In genomic region chr9:121830956-121831293, GRCm38 (mm10) we compare ENCODE assay signal across 9 mouse cellular contexts. TPM values are rescaled to one million over a fixed set of nuclear protein-coding genes. Genes with fewer than 3 reads are reported as not detected.
DNase-seq lines count a peak whose midpoint lies in the region; ATAC-seq and TF ChIP-seq lines count a peak whose summit lies in the region.
"Had no signal": no experiment of that assay in that cellular context is flagged by ENCODE, and none has a peak within 500 bp of the region (broad histone marks: within the 10 kb centered on the region; RNA-seq: fewer than 3 reads in every experiment).

No protein-coding gene starts in this region.

- H3K4me3 ChIP-seq in kidney, embryonic 16.5 days (ENCODE audit: low read length), result no peak overlapping the region
- no peak overlapping the region for H3K4me3 ChIP-seq in cerebellum, adult 2 months (replicated peaks; ENCODE audit: insufficient read depth, low read depth, low read length)
- H3K4me3 ChIP-seq in kidney, adult 2 months (ENCODE audit: insufficient read depth, low read depth, low read length), result no peak overlapping the region
- H3K4me3 ChIP-seq in limb, embryonic 11.5 days (ENCODE audit: low read depth, low read length), result no peak overlapping the region
- H3K4me3 ChIP-seq: embryonic facial prominence, embryonic 13.5 days had no signal

- no peak; the same call in 1 of the 2 replicates for ATAC-seq in kidney, embryonic 16.5 days (ENCODE audit: low FRiP score, low TSS enrichment)
- ATAC-seq in limb, embryonic 11.5 days (ENCODE audit: insufficient number of reproducible peaks, low FRiP score, low TSS enrichment, low read depth), result no peak

- peaks cover 8% of the 10 kb centered on the region; the same call in 1 of the 2 replicates for H3K9me3 ChIP-seq in kidney, embryonic 16.5 days (ENCODE audit: low read length)
- H3K9me3 ChIP-seq in limb, embryonic 11.5 days (ENCODE audit: control insufficient read depth, low read length), result no peaks in the 10 kb centered on the region
- H3K9me3 ChIP-seq: embryonic facial prominence, embryonic 13.5 days had no signal

- peak; percentile 66 for DNase-seq in kidney, adult 11 months
- peak; percentile 70 to 83 for DNase-seq in cerebellum, adult 2 months
- peak; percentile 64 to 82 for DNase-seq in frontal cortex, postnatal 14 days (ENCODE audit: low spot score in 2 of 2)
- DNase-seq in kidney, adult 2 months, result peak; percentile 80
- DNase-seq in limb, embryonic 11.5 days (ENCODE audit: low spot score), result peak; percentile 89
- DNase-seq in naive thymus-derived CD4-positive, alpha-beta T cell, adult 2 months (ENCODE audit: low read depth), result peak; percentile 86
- DNase-seq in spleen, postnatal 4 days (ENCODE audit: low spot score in 2 of 2), result peak; percentile 75 to 92

- no peaks in the 10 kb centered on the region for H3K27me3 ChIP-seq in kidney, embryonic 16.5 days (ENCODE audit: insufficient read depth, low read length)
- no peaks in the 10 kb centered on the region for H3K27me3 ChIP-seq in cerebellum, adult 2 months (ENCODE audit: control insufficient read depth, insufficient read depth, low read length)
- H3K27me3 ChIP-seq in kidney, adult 2 months (replicated peaks; ENCODE audit: control insufficient read depth, insufficient read depth, low read length), result no peaks in the 10 kb centered on the region
- no peaks in the 10 kb centered on the region for H3K27me3 ChIP-seq in limb, embryonic 11.5 days (ENCODE audit: control insufficient read depth, insufficient read depth, low read length)
- H3K27me3 ChIP-seq: embryonic facial prominence, embryonic 13.5 days had no signal

- no peak overlapping the region for H3K27ac ChIP-seq in kidney, embryonic 16.5 days (ENCODE audit: low read length)
- H3K27ac ChIP-seq in cerebellum, adult 2 months (ENCODE audit: insufficient read depth, low read length), result no peak overlapping the region
- no peak overlapping the region for H3K27ac ChIP-seq in kidney, adult 2 months (ENCODE audit: insufficient read depth, low read depth, low read length)
- no peak overlapping the region for H3K27ac ChIP-seq in limb, embryonic 11.5 days (replicated peaks; ENCODE audit: low read depth, low read length)
- H3K27ac ChIP-seq: embryonic facial prominence, embryonic 13.5 days had no signal

- 27% methylated on average over 6 of the region's 6 CpGs for WGBS in kidney, embryonic 16.5 days
- WGBS in cerebellum, adult 2 months, result 21% methylated on average over 6 of the region's 6 CpGs
- WGBS in kidney, adult 2 months, result 25% methylated on average over 6 of the region's 6 CpGs
- 33% methylated on average over 6 of the region's 6 CpGs for WGBS in limb, embryonic 11.5 days

- H3K9ac ChIP-seq in kidney, embryonic 16.5 days (replicated peaks; ENCODE audit: low read length), result no peak overlapping the region
- H3K9ac ChIP-seq in limb, embryonic 11.5 days (ENCODE audit: low read length), result no peak overlapping the region
- H3K9ac ChIP-seq: embryonic facial prominence, embryonic 13.5 days had no signal

- peak; percentile 74 for TF ChIP-seq CTCF in cerebellum, adult 2 months (IDR thresholded peaks at IDR 0.05; ENCODE audit: borderline replicate concordance, insufficient read depth, low read depth, low read length)
- peak; percentile 69 for TF ChIP-seq CTCF in kidney, adult 2 months (conservative IDR thresholded peaks at IDR 0.05; ENCODE audit: insufficient read depth, insufficient read length, low read depth, low read length)

- no peaks in the 10 kb centered on the region for H3K4me1 ChIP-seq in kidney, embryonic 16.5 days (ENCODE audit: insufficient read depth, low read length)
- H3K4me1 ChIP-seq in cerebellum, adult 2 months (ENCODE audit: control insufficient read depth, insufficient read depth, low read length), result no peaks in the 10 kb centered on the region
- no peaks in the 10 kb centered on the region for H3K4me1 ChIP-seq in kidney, adult 2 months (ENCODE audit: control insufficient read depth, insufficient read depth, low read length)
- H3K4me1 ChIP-seq in limb, embryonic 11.5 days (ENCODE audit: control insufficient read depth, insufficient read depth, low read length), result no peaks in the 10 kb centered on the region
- H3K4me1 ChIP-seq: embryonic facial prominence, embryonic 13.5 days had no signal

- H3K4me2 ChIP-seq in kidney, embryonic 16.5 days (replicated peaks; ENCODE audit: low read depth, low read length), result no peak overlapping the region
- H3K4me2 ChIP-seq in limb, embryonic 11.5 days (ENCODE audit: low read depth, severe bottlenecking), result no peak overlapping the region
- H3K4me2 ChIP-seq: embryonic facial prominence, embryonic 13.5 days had no signal

- no peaks in the 10 kb centered on the region for H3K36me3 ChIP-seq in kidney, embryonic 16.5 days (ENCODE audit: insufficient read depth, low read length)
- H3K36me3 ChIP-seq in kidney, adult 2 months (ENCODE audit: control insufficient read depth, insufficient read depth, low read length), result no peaks in the 10 kb centered on the region
- no peaks in the 10 kb centered on the region for H3K36me3 ChIP-seq in limb, embryonic 11.5 days (ENCODE audit: control insufficient read depth, insufficient read depth, low read length)
- H3K36me3 ChIP-seq: embryonic facial prominence, embryonic 13.5 days had no signal

- TF ChIP-seq POLR2A in cerebellum, adult 2 months (IDR thresholded peaks at IDR 0.05; ENCODE audit: borderline replicate concordance, insufficient read depth, low read length), result no peak
- no peak for TF ChIP-seq POLR2A in kidney, adult 2 months (IDR thresholded peaks at IDR 0.05; ENCODE audit: low read depth, low read length)

RNA-seq across cellular contexts. Expression of gene Ccdc13, which starts 8.3 kb away (rescaled TPM):
- 0.58 and 0.71 TPM in 2 replicates for polyA plus RNA-seq in kidney, embryonic 16.5 days (2015; fragmentation: Nextera tagmentation; extraction: Ambion mirVana)
- polyA plus RNA-seq in cerebellum, adult 2 months (2012; rRNA removed), result 15.1 and 18.5 TPM in 2 replicates
- 0.30 TPM in 2 replicates for polyA plus RNA-seq in kidney, adult 2 months (2012; rRNA removed)
- 0.35 and 0.37 TPM in 2 replicates for polyA plus RNA-seq in limb, embryonic 11.5 days (2014; fragmentation: Nextera tagmentation; extraction: Ambion mirVana)

RNA-seq across cellular contexts. Expression of gene Higd1a, which starts 27.2 kb away (rescaled TPM):
- 120 and 142 TPM in 2 replicates for polyA plus RNA-seq in kidney, embryonic 16.5 days (2015; fragmentation: Nextera tagmentation; extraction: Ambion mirVana)
- polyA plus RNA-seq in cerebellum, adult 2 months (2012; rRNA removed), result 125 and 128 TPM in 2 replicates
- polyA plus RNA-seq in kidney, adult 2 months (2012; rRNA removed), result 22.7 and 36.6 TPM in 2 replicates
- 149 and 155 TPM in 2 replicates for polyA plus RNA-seq in limb, embryonic 11.5 days (2014; fragmentation: Nextera tagmentation; extraction: Ambion mirVana)

RNA-seq across cellular contexts. Expression of gene Hhatl, which starts 38.6 kb away (rescaled TPM):
- 0.50 and 0.56 TPM in 2 replicates for polyA plus RNA-seq in kidney, embryonic 16.5 days (2015; fragmentation: Nextera tagmentation; extraction: Ambion mirVana)
- 43.9 and 46.5 TPM in 2 replicates for polyA plus RNA-seq in cerebellum, adult 2 months (2012; rRNA removed)
- 19.1 and 22.5 TPM in 2 replicates for polyA plus RNA-seq in kidney, adult 2 months (2012; rRNA removed)
- polyA plus RNA-seq in limb, embryonic 11.5 days (2014; fragmentation: Nextera tagmentation; extraction: Ambion mirVana), result not detected in 2 replicates

RNA-seq across cellular contexts. Expression of gene Klhl40, which starts 53.5 kb away (rescaled TPM):
- polyA plus RNA-seq in kidney, embryonic 16.5 days (2015; fragmentation: Nextera tagmentation; extraction: Ambion mirVana), result 0.72 and 0.99 TPM in 2 replicates
- 0.29 and 0.51 TPM in 2 replicates for polyA plus RNA-seq in cerebellum, adult 2 months (2012; rRNA removed)
- polyA plus RNA-seq in kidney, adult 2 months (2012; rRNA removed), result 1.6 TPM in 1 of 2 replicates, not detected in the other
- 1.3 and 1.7 TPM in 2 replicates for polyA plus RNA-seq in limb, embryonic 11.5 days (2014; fragmentation: Nextera tagmentation; extraction: Ambion mirVana)

Comparison
In these comparisons a context has a peak if more than half of its experiments do, and no peak if none do; other contexts are left out.
1. RNA of gene Hhatl, which starts 38.6 kb away (polyA plus RNA-seq): 43.9 to 46.5 TPM in cerebellum, adult 2 months and 19.1 to 22.5 TPM in kidney, adult 2 months; 0.50 to 0.56 TPM in kidney, embryonic 16.5 days and not detected in limb, embryonic 11.5 days; every median in the first group is over 10 times any median in the second.
2. Peak in every context shown above with its lines, with median percentiles within 50 percentile points of each other: DNase-seq.